Mouse (Mus musculus): Measurements from ENCODE around the gene Nubp2.

DNA sequence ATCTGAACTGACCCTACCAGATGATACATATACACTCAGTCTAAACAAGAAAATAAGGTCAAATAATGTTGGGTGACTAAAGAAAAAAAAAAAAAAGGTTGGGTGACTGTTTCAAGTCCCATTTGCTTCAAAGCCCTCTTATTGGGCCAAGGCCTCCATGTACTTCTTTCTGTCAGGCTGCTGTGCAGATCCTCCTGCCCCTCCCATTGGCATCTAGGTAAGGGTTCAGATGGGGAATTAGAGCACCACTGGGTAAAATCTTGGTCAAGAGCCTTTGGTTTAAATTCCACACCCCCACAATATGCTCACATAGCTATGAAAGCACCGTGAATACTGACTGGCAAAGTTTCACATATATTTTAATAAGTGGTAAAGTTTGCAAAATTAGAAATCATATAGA lies 37.1 kb upstream of the Nubp2 start:
- TF ChIP-seq POLR2A (IDR thresholded peaks at IDR 0.05; ENCODE audit: borderline replicate concordance, insufficient read depth, low read length) (no peak), CTCF (IDR thresholded peaks at IDR 0.05; ENCODE audit: borderline replicate concordance, insufficient read depth, low read depth, low read length) (no peak)

All from cerebellum, adult 2 months (tissue).